Mouse (Mus musculus): Measurements from ENCODE around the gene Kcnk3. TPM values are rescaled to one million over a fixed set of nuclear protein-coding genes. Genes with fewer than 3 reads are reported as not detected.
A peak's percentile ranks its signal among the peaks of the same experiment; 100 is the strongest.

Kcnk3 gene
- total and polyA plus RNA-seq, 2 experiments from 2014 or later, result 45.3 to 70.0 TPM

GRCm38 (mm10) chr5:30617357-30617756 lies 29.4 kb downstream of the Kcnk3 start:
- no peak for ATAC-seq (ENCODE audit: insufficient read depth, low read depth)
- DNase-seq (ENCODE audit: low spot score), result no peak
- Histone ChIP-seq H3K4me2 (ENCODE audit: low read depth, low read length) (peak overlapping the region; percentile 38), H3K4me1 (ENCODE audit: control insufficient read depth, insufficient read depth) (peaks cover 47% of the 10 kb centered on the region), H3K9me3 (replicated peaks; ENCODE audit: control insufficient read depth, low read length) (no peaks in the 10 kb centered on the region), H3K36me3 (replicated peaks; ENCODE audit: control insufficient read depth, insufficient read depth, low read length) (no peaks in the 10 kb centered on the region), H3K27me3 (ENCODE audit: control insufficient read depth, insufficient read depth, low read length) (peaks cover 14% of the 10 kb centered on the region), H3K27ac (ENCODE audit: low read depth) (peak overlapping the region; percentile 92), H3K9ac (replicated peaks; ENCODE audit: low read depth, low read length) (no peak overlapping the region), H3K4me3 (ENCODE audit: low read depth, low read length) (no peak overlapping the region)
- WGBS, result 13% methylated on average over 3 of the region's 3 CpGs
- TF ChIP-seq CTCF (IDR thresholded peaks at IDR 0.05; ENCODE audit: low read depth) (no peak), EP300 (IDR thresholded peaks at IDR 0.05; ENCODE audit: low read depth) (no peak)

- Histone ChIP-seq H3K27me3 (ENCODE audit: control insufficient read depth, insufficient read depth, low read length) (peaks cover 14% of the 10 kb centered on the region), H3K4me3 (ENCODE audit: low read depth, low read length) (no peak overlapping the region), H3K4me1 (ENCODE audit: control insufficient read depth, insufficient read depth) (peaks cover 52% of the 10 kb centered on the region), H3K9me3 (replicated peaks; ENCODE audit: control insufficient read depth, low read length) (no peaks in the 10 kb centered on the region), H3K9ac (replicated peaks; ENCODE audit: low read depth, low read length) (no peak overlapping the region), H3K36me3 (replicated peaks; ENCODE audit: control insufficient read depth, insufficient read depth, low read length) (no peaks in the 10 kb centered on the region), H3K27ac (ENCODE audit: low read depth) (peak overlapping the region; percentile 92), H3K4me2 (ENCODE audit: low read depth, low read length) (peak overlapping the region; percentile 38)
- 11% methylated on average over 11 of the region's 11 CpGs for WGBS
- TF ChIP-seq CTCF (IDR thresholded peaks at IDR 0.05; ENCODE audit: low read depth) (no peak), EP300 (IDR thresholded peaks at IDR 0.05; ENCODE audit: low read depth) (no peak)
- peak; percentile 82 for DNase-seq (ENCODE audit: low spot score)
- peak; percentile 66 for ATAC-seq (ENCODE audit: insufficient read depth, low read depth)
Measured at GRCm38 (mm10) chr5:30617851-30618250, 29.9 kb downstream of the Kcnk3 start.

DNA sequence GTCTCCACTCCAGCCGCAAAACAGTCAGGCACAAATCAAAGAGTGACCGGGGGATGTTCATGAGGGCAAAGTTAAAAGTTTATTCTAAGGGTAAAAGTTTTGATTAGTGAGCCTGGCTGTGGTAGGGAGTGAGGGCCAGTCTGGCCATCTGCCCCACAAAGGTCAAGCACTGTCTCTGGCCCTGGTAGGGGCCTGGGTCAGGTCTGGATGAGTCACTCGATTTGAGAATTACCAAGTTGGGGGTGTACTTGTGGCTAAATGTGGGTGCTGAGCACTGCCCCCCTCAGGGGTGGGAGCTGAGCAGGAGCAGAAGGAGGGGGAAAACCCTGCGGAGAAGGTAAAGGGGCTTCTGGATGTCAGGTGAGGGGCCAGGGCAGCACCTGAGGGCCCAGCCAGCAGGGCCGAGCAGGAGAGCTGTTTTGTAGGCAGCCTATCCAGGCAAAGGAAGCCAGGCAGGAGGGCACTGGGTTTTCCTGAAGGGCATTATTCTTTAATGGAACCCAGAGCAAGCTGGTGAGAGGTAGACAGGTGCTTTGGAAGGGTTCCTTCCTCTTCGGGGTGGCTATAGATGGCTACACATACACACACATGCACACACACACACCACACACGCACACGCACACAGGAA lies 30.5 kb downstream of the Kcnk3 start:
- Histone ChIP-seq H3K27ac (ENCODE audit: low read depth) (peak overlapping the region; percentile 92), H3K4me1 (ENCODE audit: control insufficient read depth, insufficient read depth) (peaks cover 50% of the 10 kb centered on the region), H3K4me2 (ENCODE audit: low read depth, low read length) (no peak overlapping the region), H3K9ac (replicated peaks; ENCODE audit: low read depth, low read length) (no peak overlapping the region; the same call in 1 of the 2 replicates), H3K36me3 (replicated peaks; ENCODE audit: control insufficient read depth, insufficient read depth, low read length) (no peaks in the 10 kb centered on the region), H3K9me3 (replicated peaks; ENCODE audit: control insufficient read depth, low read length) (no peaks in the 10 kb centered on the region), H3K27me3 (ENCODE audit: control insufficient read depth, insufficient read depth, low read length) (peaks cover 14% of the 10 kb centered on the region), H3K4me3 (ENCODE audit: low read depth, low read length) (no peak overlapping the region)
- 78% methylated on average over 8 of the region's 8 CpGs for WGBS
- TF ChIP-seq CTCF (IDR thresholded peaks at IDR 0.05; ENCODE audit: low read depth) (no peak), EP300 (IDR thresholded peaks at IDR 0.05; ENCODE audit: low read depth) (no peak)
- ATAC-seq (ENCODE audit: insufficient read depth, low read depth), result no peak
- no peak for DNase-seq (ENCODE audit: low spot score)

- Histone ChIP-seq H3K36me3 (replicated peaks; ENCODE audit: control insufficient read depth, insufficient read depth, low read length) (no peaks in the 10 kb centered on the region), H3K27me3 (ENCODE audit: control insufficient read depth, insufficient read depth, low read length) (peaks cover 14% of the 10 kb centered on the region), H3K27ac (ENCODE audit: low read depth) (peak overlapping the region; percentile 92), H3K9ac (replicated peaks; ENCODE audit: low read depth, low read length) (no peak overlapping the region), H3K4me2 (ENCODE audit: low read depth, low read length) (no peak overlapping the region), H3K9me3 (replicated peaks; ENCODE audit: control insufficient read depth, low read length) (no peaks in the 10 kb centered on the region), H3K4me3 (ENCODE audit: low read depth, low read length) (no peak overlapping the region), H3K4me1 (ENCODE audit: control insufficient read depth, insufficient read depth) (peaks cover 43% of the 10 kb centered on the region)
- ATAC-seq (ENCODE audit: insufficient read depth, low read depth) (no peak), DNase-seq (ENCODE audit: low spot score) (no peak)
- TF ChIP-seq CTCF (IDR thresholded peaks at IDR 0.05; ENCODE audit: low read depth) (no peak), EP300 (IDR thresholded peaks at IDR 0.05; ENCODE audit: low read depth) (no peak)
- 64% methylated on average over 2 of the region's 2 CpGs for WGBS
Measured at GRCm38 (mm10) chr5:30619211-30619610, 31.2 kb downstream of the Kcnk3 start.

DNA sequence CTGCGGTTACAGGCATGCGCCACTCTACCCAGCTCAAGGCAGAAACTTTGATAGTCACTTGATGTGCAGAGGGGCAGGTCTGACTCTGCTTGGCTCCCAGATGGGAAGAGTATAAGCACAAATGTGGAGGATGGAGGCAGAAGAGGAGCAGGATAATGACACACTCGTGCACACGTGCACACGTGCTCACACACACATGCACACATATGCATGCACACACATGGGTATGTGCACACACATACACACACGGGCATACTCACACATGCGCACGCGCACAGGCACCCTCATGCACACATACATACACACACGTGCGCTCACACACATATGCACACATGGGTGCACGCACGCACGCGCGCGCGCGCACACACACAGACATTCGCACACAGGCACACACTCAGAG lies 32.6 kb downstream of the Kcnk3 start:
- 97% methylated on average over 20 of the region's 20 CpGs for WGBS
- no peak for DNase-seq (ENCODE audit: low spot score)
- no peak for ATAC-seq (ENCODE audit: insufficient read depth, low read depth)
- Histone ChIP-seq H3K27ac (ENCODE audit: low read depth) (no peak overlapping the region), H3K36me3 (replicated peaks; ENCODE audit: control insufficient read depth, insufficient read depth, low read length) (no peaks in the 10 kb centered on the region), H3K27me3 (ENCODE audit: control insufficient read depth, insufficient read depth, low read length) (peaks cover 14% of the 10 kb centered on the region), H3K4me2 (ENCODE audit: low read depth, low read length) (no peak overlapping the region), H3K4me3 (ENCODE audit: low read depth, low read length) (no peak overlapping the region), H3K9me3 (replicated peaks; ENCODE audit: control insufficient read depth, low read length) (no peaks in the 10 kb centered on the region), H3K9ac (replicated peaks; ENCODE audit: low read depth, low read length) (no peak overlapping the region), H3K4me1 (ENCODE audit: control insufficient read depth, insufficient read depth) (peaks cover 30% of the 10 kb centered on the region)
- TF ChIP-seq EP300 (IDR thresholded peaks at IDR 0.05; ENCODE audit: low read depth) (no peak), CTCF (IDR thresholded peaks at IDR 0.05; ENCODE audit: low read depth) (no peak)
